Mouse (Mus musculus) small intestine, adult 2 months (tissue): ENCODE results near the gene Pde4dip. TPM values are rescaled to one million over a fixed set of nuclear protein-coding genes. Genes with fewer than 3 reads are reported as not detected.
A peak's percentile ranks its signal among the peaks of the same experiment; 100 is the strongest.

Experiments
- H3K27ac ChIP-seq: fragments of 200-500 bp; 2 replicates; pipeline ENCODE4 v1.5.1; 2012; ENCODE audit warnings: low read depth, low read length, control low read depth, inconsistent platforms; ENCODE audit not compliant: insufficient read depth
- H3K27me3 ChIP-seq: fragments of 200-500 bp; 2 replicates; pipeline ENCODE4 v1.6.1; 2012; ENCODE audit warnings: mild to moderate bottlenecking, moderate library complexity, low read length, inconsistent platforms; ENCODE audit not compliant: control insufficient read depth, insufficient read depth
- H3K36me3 ChIP-seq: fragments of 200-500 bp; 2 replicates; pipeline ENCODE4 v1.6.1; 2012; ENCODE audit warnings: mild to moderate bottlenecking, low read length, control low read depth, inconsistent platforms; ENCODE audit not compliant: control insufficient read depth, insufficient read depth
- H3K4me1 ChIP-seq: fragments of 200-500 bp; 2 replicates; pipeline ENCODE4 v1.6.1; 2012; ENCODE audit warnings: low read length, inconsistent platforms, mixed read lengths; ENCODE audit not compliant: control insufficient read depth, insufficient read depth, insufficient read length
- H3K4me3 ChIP-seq: fragments of 200-500 bp; 2 replicates; pipeline ENCODE4 v1.5.1; 2012; ENCODE audit warnings: low read depth, mild to moderate bottlenecking, control low read depth, inconsistent platforms, low read length, moderate library complexity
- CTCF ChIP-seq: fragments of 200-500 bp; IDR thresholded peaks from 2 replicates; pipeline ENCODE4 v1.5.1; 2012; ENCODE audit warnings: low read depth, mild to moderate bottlenecking, control low read depth, inconsistent platforms, low read length, moderate library complexity, mixed read lengths; ENCODE audit not compliant: insufficient replicate concordance, insufficient read length; ENCODE audit errors: extremely low read depth
- POLR2A ChIP-seq: fragments of 200-500 bp; IDR thresholded peaks from 2 replicates; pipeline ENCODE4 v1.6.1; 2012; ENCODE audit warnings: low read depth, mild to moderate bottlenecking, control low read depth, inconsistent platforms, low read length, moderate library complexity
- WGBS: fragments of 180-500 bp; shearing (Covaris S2); methylation state at CpG from one replicate; pipeline ENCODE4 v1.1.7; 2018; 5-methylcytosine and 5-hydroxymethylcytosine counted together
- polyA plus RNA-seq: library from polyadenylated mRNA; depleted of rRNA; stranded (reverse); fragments of >200 nt; gene quantifications from 2 replicates; pipeline ENCODE4 v1.2.3, GENCODE M21; 2012

Pde4dip gene
- polyA plus RNA-seq, 1 experiment = 12.2 TPM

GRCm38 (mm10) chr3:97842641-97843040, 45.9 kb downstream of the Pde4dip start:
- TF ChIP-seq CTCF (no peak), POLR2A (no peak)
- no peaks in the 10 kb centered on the region for H3K27me3 ChIP-seq
- 69% methylated on average over 2 of the region's 2 CpGs for whole genome bisulfite sequencing
- H3K4me3 ChIP-seq = no peak overlapping the region
- no peaks in the 10 kb centered on the region for H3K36me3 ChIP-seq
- H3K4me1 ChIP-seq = peaks cover 5% of the 10 kb centered on the region; the same call in 1 of the 2 replicates
- no peak overlapping the region for H3K27ac ChIP-seq

GRCm38 (mm10) chr3:97840439-97840838, 48.1 kb downstream of the Pde4dip start:
- H3K4me1 ChIP-seq = peaks cover 5% of the 10 kb centered on the region; the same call in 1 of the 2 replicates
- no peaks in the 10 kb centered on the region for H3K36me3 ChIP-seq
- H3K4me3 ChIP-seq = no peak overlapping the region
- no peak overlapping the region for H3K27ac ChIP-seq
- no peak for TF ChIP-seq CTCF
- TF ChIP-seq POLR2A = no peak
- H3K27me3 ChIP-seq = no peaks in the 10 kb centered on the region

GRCm38 (mm10) chr3:97835888-97836287, 52.6 kb downstream of the Pde4dip start:
- WGBS = 87% methylated on average over 5 of the region's 5 CpGs
- peaks cover 4% of the 10 kb centered on the region; the same call in 1 of the 2 replicates for H3K4me1 ChIP-seq

GRCm38 (mm10) chr3:97834625-97835024, 53.9 kb downstream of the Pde4dip start:
- Histone ChIP-seq H3K4me3 (no peak overlapping the region), H3K4me1 (peaks cover 4% of the 10 kb centered on the region; the same call in 1 of the 2 replicates)
- WGBS = 60% methylated on average over 1 of the region's 1 CpGs

More at GRCm38 (mm10) chr3:97835888-97836287, 52.6 kb downstream of the Pde4dip start:
- Histone ChIP-seq H3K4me3 (no peak overlapping the region), H3K36me3 (no peaks in the 10 kb centered on the region), H3K27ac (no peak overlapping the region), H3K27me3 (no peaks in the 10 kb centered on the region)
- TF ChIP-seq CTCF = no peak

GRCm38 (mm10) chr3:97831564-97832320, 56.8 kb downstream of the Pde4dip start:
- TF ChIP-seq POLR2A = no peak
- no peak for TF ChIP-seq CTCF
- H3K27me3 ChIP-seq = no peaks in the 10 kb centered on the region
- no peaks in the 10 kb centered on the region for H3K36me3 ChIP-seq
- H3K4me3 ChIP-seq = no peak overlapping the region
- WGBS = 23% methylated on average over 15 of the region's 15 CpGs
- peaks cover 4% of the 10 kb centered on the region; the same call in 1 of the 2 replicates for H3K4me1 ChIP-seq
- H3K27ac ChIP-seq = peak overlapping the region; percentile 88

More at GRCm38 (mm10) chr3:97834625-97835024, 53.9 kb downstream of the Pde4dip start:
- Histone ChIP-seq H3K27me3 (no peaks in the 10 kb centered on the region), H3K27ac (no peak overlapping the region), H3K36me3 (no peaks in the 10 kb centered on the region)
- TF ChIP-seq CTCF (no peak), POLR2A (no peak)

- Histone ChIP-seq H3K27ac (no peak overlapping the region), H3K4me1 (peaks cover 4% of the 10 kb centered on the region; the same call in 1 of the 2 replicates), H3K27me3 (no peaks in the 10 kb centered on the region), H3K36me3 (no peaks in the 10 kb centered on the region), H3K4me3 (no peak overlapping the region)
- TF ChIP-seq CTCF (no peak), POLR2A (no peak)
- 81% methylated on average over 2 of the region's 2 CpGs for WGBS
These were observed 57.9 kb downstream of the Pde4dip start for GRCm38 (mm10) chr3:97830622-97831021.

GRCm38 (mm10) chr3:97830122-97830521, 58.4 kb downstream of the Pde4dip start:
- Histone ChIP-seq H3K4me1 (peaks cover 4% of the 10 kb centered on the region), H3K27me3 (no peaks in the 10 kb centered on the region)
- 72% methylated on average over 2 of the region's 2 CpGs for WGBS

More at GRCm38 (mm10) chr3:97830122-97830521, 58.4 kb downstream of the Pde4dip start:
- H3K4me3 ChIP-seq = no peak overlapping the region
- no peak overlapping the region for H3K27ac ChIP-seq
- no peak for TF ChIP-seq POLR2A
- no peak for TF ChIP-seq CTCF
- no peaks in the 10 kb centered on the region for H3K36me3 ChIP-seq
